In genomic region chr15:89179630-89179964, GRCm38 (mm10) we compare ENCODE assay signal across 8 mouse cellular contexts. TPM values are rescaled to one million over a fixed set of nuclear protein-coding genes. Genes with fewer than 3 reads are reported as not detected.
DNase-seq lines count a peak whose midpoint lies in the region; ATAC-seq and TF ChIP-seq lines count a peak whose summit lies in the region.

No protein-coding gene starts in this region.

- H3K27ac ChIP-seq in thymus, adult 2 months (ENCODE audit: control insufficient read depth, insufficient read depth, low read length) = peak overlapping the region; percentile 18; the same call in 1 of the 2 replicates
- H3K27ac ChIP-seq in liver, embryonic 11.5 days (ENCODE audit: low read depth, low read length) = peak overlapping the region; percentile 89; the same call in 1 of the 2 replicates

- H3K4me1 ChIP-seq in thymus, adult 2 months (replicated peaks; ENCODE audit: control insufficient read depth, insufficient read depth, low read length) = peaks cover 22% of the 10 kb centered on the region; the same call in 1 of the 2 replicates
- H3K4me1 ChIP-seq in liver, embryonic 11.5 days (replicated peaks; ENCODE audit: control insufficient read depth, insufficient read depth, low read length) = peaks cover 42% of the 10 kb centered on the region

- WGBS in thymus, adult 2 months = 64% methylated on average over 6 of the region's 6 CpGs
- WGBS in liver, embryonic 11.5 days = 29% methylated on average over 6 of the region's 6 CpGs

- TF ChIP-seq POLR2A in thymus, adult 2 months (IDR thresholded peaks at IDR 0.05; ENCODE audit: control insufficient read depth, extremely low read depth, insufficient read depth, low read length, poor library complexity) = no peak

- no peaks in the 10 kb centered on the region for H3K36me3 ChIP-seq in thymus, adult 2 months (ENCODE audit: control insufficient read depth, insufficient read depth, low read length)
- no peaks in the 10 kb centered on the region for H3K36me3 ChIP-seq in liver, embryonic 11.5 days (ENCODE audit: control insufficient read depth, insufficient read depth, low read length)

- peak overlapping the region; percentile 74 for H3K4me2 ChIP-seq in liver, embryonic 11.5 days

- H3K9ac ChIP-seq in liver, embryonic 11.5 days (ENCODE audit: low read depth, low read length) = peak overlapping the region; percentile 57

- ATAC-seq in liver, embryonic 11.5 days (replicated peaks; ENCODE audit: low FRiP score) = no peak
- ATAC-seq in erythroid progenitor cell, adult 5-6 weeks (replicated peaks; ENCODE audit: low FRiP score, poor library complexity, severe bottlenecking) = no peak

- peaks cover 5% of the 10 kb centered on the region; the same call in 1 of the 2 replicates for H3K27me3 ChIP-seq in thymus, adult 2 months (ENCODE audit: control insufficient read depth, insufficient read depth, low read length)
- peaks cover 27% of the 10 kb centered on the region for H3K27me3 ChIP-seq in liver, embryonic 11.5 days (replicated peaks; ENCODE audit: control insufficient read depth, insufficient read depth, low read length)

- peak; percentile 25 for DNase-seq in embryo, embryonic 11 days
- DNase-seq in embryo, embryonic 9.5 days (ENCODE audit: extremely low spot score) = no peak
- no peak for DNase-seq in thymus, adult 2 months
- no peak for DNase-seq in thymus, postnatal 0 days (ENCODE audit: low spot score)
- DNase-seq in liver, embryonic 11.5 days (ENCODE audit: low spot score) = no peak
- no peak for DNase-seq in gastrocnemius, adult 18-20 months (ENCODE audit: low spot score)
- DNase-seq in kidney, postnatal 10 days = no peak

- no peak overlapping the region for H3K4me3 ChIP-seq in thymus, adult 2 months (ENCODE audit: control insufficient read depth, insufficient read depth, low read length)
- H3K4me3 ChIP-seq in liver, embryonic 11.5 days (ENCODE audit: low read depth, low read length) = peak overlapping the region; percentile 64

- no peak for TF ChIP-seq CTCF in thymus, adult 2 months (IDR thresholded peaks at IDR 0.05; ENCODE audit: borderline replicate concordance, control insufficient read depth, extremely low read depth, insufficient read depth, low read length, poor library complexity)

- no peaks in the 10 kb centered on the region for H3K9me3 ChIP-seq in liver, embryonic 11.5 days (ENCODE audit: control insufficient read depth, low read length)

RNA-seq across cellular contexts. Expression of gene Plxnb2, which starts 1.0 kb away (rescaled TPM):
- polyA plus RNA-seq in thymus, adult 2 months (2012; rRNA removed) = 42.8 and 54.6 TPM in 2 replicates
- 19.0 and 19.4 TPM in 2 replicates for polyA plus RNA-seq in thymus, postnatal 0 days (2015; fragmentation: Nextera tagmentation; extraction: Ambion mirVana)
- 70.5 and 78.3 TPM in 2 replicates for polyA plus RNA-seq in liver, embryonic 11.5 days (2014; fragmentation: Nextera tagmentation; extraction: Ambion mirVana)
- 7.2 and 9.2 TPM in 2 replicates for total RNA-seq in erythroid progenitor cell, adult 5-6 weeks (2015; ENCODE audit: low replicate concordance)
- total RNA-seq in erythroid progenitor cell, adult 5-6 weeks (2017; ENCODE audit: low replicate concordance) = 1.9 and 8.2 TPM in 2 replicates
- 1 to 10 TPM; 4.0 to 8.2 TPM for total RNA-seq in gastrocnemius, adult 18-20 months (2021)

RNA-seq across cellular contexts. Expression of gene Dennd6b, which starts 16.7 kb away (rescaled TPM):
- polyA plus RNA-seq in thymus, adult 2 months (2012; rRNA removed) = 42.3 and 50.1 TPM in 2 replicates
- polyA plus RNA-seq in thymus, postnatal 0 days (2015; fragmentation: Nextera tagmentation; extraction: Ambion mirVana) = 13.5 and 14.2 TPM in 2 replicates
- polyA plus RNA-seq in liver, embryonic 11.5 days (2014; fragmentation: Nextera tagmentation; extraction: Ambion mirVana) = 9.5 and 10.5 TPM in 2 replicates
- total RNA-seq in erythroid progenitor cell, adult 5-6 weeks (2015; ENCODE audit: low replicate concordance) = 1.7 TPM in 1 of 2 replicates, not detected in the other
- 0.76 and 1.5 TPM in 2 replicates for total RNA-seq in erythroid progenitor cell, adult 5-6 weeks (2017; ENCODE audit: low replicate concordance)
- total RNA-seq in gastrocnemius, adult 18-20 months (2021) = 1 to 10 TPM; 8.8 to 9.6 TPM

RNA-seq across cellular contexts. Expression of gene Mapk11, which starts 30.2 kb away (rescaled TPM):
- polyA plus RNA-seq in thymus, adult 2 months (2012; rRNA removed) = 27.3 and 28.6 TPM in 2 replicates
- 4.9 and 5.6 TPM in 2 replicates for polyA plus RNA-seq in thymus, postnatal 0 days (2015; fragmentation: Nextera tagmentation; extraction: Ambion mirVana)
- polyA plus RNA-seq in liver, embryonic 11.5 days (2014; fragmentation: Nextera tagmentation; extraction: Ambion mirVana) = 3.3 and 4.4 TPM in 2 replicates
- total RNA-seq in erythroid progenitor cell, adult 5-6 weeks (2015; ENCODE audit: low replicate concordance) = 0.72 and 2.1 TPM in 2 replicates
- total RNA-seq in erythroid progenitor cell, adult 5-6 weeks (2017; ENCODE audit: low replicate concordance) = 0.51 TPM in 1 of 2 replicates, not detected in the other
- 1 to 10 TPM in 1 of 2 experiments, under 1 TPM in 1; 0.89 to 1.9 TPM for total RNA-seq in gastrocnemius, adult 18-20 months (2021)

RNA-seq across cellular contexts. Expression of gene Ppp6r2, which starts 31.8 kb away (rescaled TPM):
- 299 and 592 TPM in 2 replicates for polyA plus RNA-seq in thymus, adult 2 months (2012; rRNA removed)
- 30.8 and 38.2 TPM in 2 replicates for polyA plus RNA-seq in thymus, postnatal 0 days (2015; fragmentation: Nextera tagmentation; extraction: Ambion mirVana)
- polyA plus RNA-seq in liver, embryonic 11.5 days (2014; fragmentation: Nextera tagmentation; extraction: Ambion mirVana) = 25.0 and 31.6 TPM in 2 replicates
- total RNA-seq in erythroid progenitor cell, adult 5-6 weeks (2015; ENCODE audit: low replicate concordance) = 59.1 and 61.6 TPM in 2 replicates
- total RNA-seq in erythroid progenitor cell, adult 5-6 weeks (2017; ENCODE audit: low replicate concordance) = 55.4 and 79.1 TPM in 2 replicates
- total RNA-seq in gastrocnemius, adult 18-20 months (2021) = 10 to 100 TPM; 90.7 to 93.0 TPM

RNA-seq across cellular contexts. Expression of gene Mapk12, which starts 39.1 kb away (rescaled TPM):
- polyA plus RNA-seq in thymus, adult 2 months (2012; rRNA removed) = 2.9 and 3.1 TPM in 2 replicates
- polyA plus RNA-seq in thymus, postnatal 0 days (2015; fragmentation: Nextera tagmentation; extraction: Ambion mirVana) = 1.2 TPM in 2 replicates
- 3.8 and 4.8 TPM in 2 replicates for polyA plus RNA-seq in liver, embryonic 11.5 days (2014; fragmentation: Nextera tagmentation; extraction: Ambion mirVana)
- total RNA-seq in erythroid progenitor cell, adult 5-6 weeks (2015; ENCODE audit: low replicate concordance) = not detected in 2 replicates
- total RNA-seq in erythroid progenitor cell, adult 5-6 weeks (2017; ENCODE audit: low replicate concordance) = 0.51 TPM in 1 of 2 replicates, not detected in the other
- 100 to 1,000 TPM; 142 to 145 TPM for total RNA-seq in gastrocnemius, adult 18-20 months (2021)
